Mouse (Mus musculus): Measurements from ENCODE around the gene Actl6a.

The Actl6a gene

DNA sequence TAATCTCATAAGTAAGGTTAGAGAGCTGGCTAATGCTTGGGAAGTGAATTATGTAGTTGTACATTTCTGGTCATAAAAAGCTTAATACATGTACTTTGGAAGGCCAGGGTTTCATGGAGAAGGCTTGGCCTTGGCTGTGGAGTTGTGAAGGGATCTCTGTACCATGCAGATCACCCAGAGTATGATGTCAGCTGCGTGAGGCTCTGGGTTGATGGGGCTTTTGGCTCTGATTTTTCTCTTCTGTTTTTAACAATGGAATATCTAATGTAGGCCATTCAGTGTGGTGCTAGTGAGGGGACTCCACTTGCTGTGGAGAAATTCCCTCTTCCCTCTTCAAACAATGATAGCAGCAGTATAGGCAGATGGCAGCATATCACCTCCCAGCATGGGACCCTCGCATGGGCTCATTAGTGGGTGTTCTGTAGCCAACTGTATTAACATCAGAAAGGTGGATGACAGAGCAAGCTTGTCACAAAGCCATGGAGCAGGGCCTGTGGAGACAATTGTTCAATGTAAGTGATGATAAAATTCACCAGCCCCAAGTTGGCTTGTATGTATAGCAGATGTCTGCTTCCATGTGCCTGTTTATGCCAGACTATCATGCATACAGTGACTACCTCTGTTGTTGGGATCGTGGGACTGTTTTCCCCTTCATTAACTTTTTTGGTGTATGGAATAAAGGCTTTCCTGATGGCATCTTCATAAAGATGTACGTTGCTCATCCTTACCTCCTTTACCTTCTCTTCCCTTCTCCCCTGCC, 43.9 kb downstream of the Actl6a start:
- no peak for DNase-seq

GRCm38 (mm10) chr3:32754384-32754915, 48.4 kb downstream of the Actl6a start:
- DNase-seq: no peak

DNA sequence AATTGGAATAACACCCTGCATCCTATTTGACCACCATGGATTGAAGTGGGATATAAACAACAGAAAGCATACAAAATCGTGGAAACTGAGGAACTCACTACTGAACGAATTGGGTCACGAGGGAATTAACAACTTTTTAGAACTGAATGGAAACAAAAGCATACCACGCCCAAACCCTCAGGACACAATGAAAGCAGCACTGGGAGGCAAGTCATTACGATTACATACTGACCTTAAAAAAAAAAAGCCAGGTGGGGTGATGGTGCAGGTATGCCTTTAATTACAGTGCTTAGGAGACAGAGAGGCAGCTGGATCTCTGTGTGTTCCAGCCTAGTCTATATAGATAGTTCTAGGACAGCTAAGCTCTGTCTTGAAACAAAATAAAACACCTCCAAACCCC, 53.1 kb downstream of the Actl6a start:
- DNase-seq: no peak

DNA sequence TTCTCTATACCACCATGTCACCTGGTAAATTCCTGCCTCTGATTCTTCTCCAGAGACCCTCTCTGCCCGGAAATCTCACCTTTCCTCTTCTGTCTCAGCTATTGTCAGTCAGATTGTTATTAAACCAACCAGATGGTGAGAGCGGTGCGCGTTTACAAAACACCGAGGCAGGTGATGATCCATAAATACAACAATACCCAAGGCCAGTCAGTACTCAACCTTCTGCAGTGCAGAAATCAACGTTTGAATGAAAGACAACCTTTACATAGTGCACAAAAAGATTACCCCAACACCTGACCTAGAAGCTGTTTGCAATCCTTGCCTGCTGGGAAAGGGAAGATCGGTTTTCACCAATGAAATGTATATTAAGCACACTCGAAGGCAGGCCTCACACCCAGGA, 56.9 kb downstream of the Actl6a start:
- no peak for DNase-seq

DNA sequence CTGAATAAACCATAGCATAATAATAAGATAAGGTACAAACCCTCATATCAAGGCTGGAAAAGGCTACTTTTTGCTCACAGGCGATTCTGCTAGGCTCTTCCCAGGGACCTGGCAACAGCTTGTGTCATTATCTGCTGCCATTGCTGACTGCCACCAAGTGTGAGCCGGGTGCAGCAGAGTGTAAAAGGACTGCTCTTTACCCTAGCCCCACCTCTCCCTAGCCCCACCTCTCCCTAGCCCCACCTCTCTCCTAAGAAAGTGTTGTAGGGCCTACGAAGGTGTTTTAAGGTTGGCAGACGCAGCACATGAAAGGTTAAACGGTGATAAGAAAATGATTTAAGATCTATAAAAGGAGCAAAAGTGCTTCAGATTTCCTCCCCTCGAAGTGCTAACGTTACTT, 57.8 kb downstream of the Actl6a start:
- DNase-seq: no peak

DNA sequence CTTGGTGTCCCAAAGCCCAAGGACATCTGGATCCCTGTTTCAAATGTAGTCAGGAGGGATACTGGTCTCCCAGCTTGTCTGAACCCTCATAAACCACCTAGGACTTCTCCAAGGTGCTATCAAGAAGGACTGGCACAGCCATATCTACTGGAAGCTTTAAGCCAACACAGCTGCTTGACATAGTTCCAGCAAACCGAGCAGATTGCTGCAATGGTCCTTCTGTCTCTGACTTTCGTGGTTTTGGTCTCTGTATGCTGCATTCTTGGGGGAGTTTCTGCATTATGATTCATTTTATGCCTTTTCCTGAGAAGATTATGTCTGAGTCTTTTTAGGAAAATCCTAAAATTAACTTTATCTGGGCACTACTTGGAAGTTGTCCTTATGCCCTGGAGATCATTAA, 64.7 kb downstream of the Actl6a start:
- DNase-seq: no peak
